ENCODE assay signal across 16 mouse cellular contexts in genomic region chr9:30723364-30724070, GRCm38 (mm10).
"Had no signal": no experiment of that assay in that cellular context is flagged by ENCODE, and none has a peak within 500 bp of the region (broad histone marks: within the 10 kb centered on the region; RNA-seq: fewer than 3 reads in every experiment).

No protein-coding gene starts in this region.

- H3K9me3 ChIP-seq: limb, embryonic 12.5 days; liver, embryonic 13.5 days; midbrain, embryonic 10.5 days; neural tube, embryonic 15.5 days had no signal

- H3K4me2 ChIP-seq: limb, embryonic 12.5 days; liver, embryonic 13.5 days; neural tube, embryonic 15.5 days had no signal

- H3K4me1 ChIP-seq: limb, embryonic 12.5 days; liver, embryonic 13.5 days; midbrain, embryonic 10.5 days had no signal

- H3K27me3 ChIP-seq: limb, embryonic 12.5 days; liver, embryonic 13.5 days; neural tube, embryonic 15.5 days had no signal

- H3K27ac ChIP-seq: layer of hippocampus, adult 2 months; limb, embryonic 12.5 days; liver, embryonic 13.5 days; midbrain, embryonic 10.5 days; neural tube, embryonic 15.5 days; stomach, postnatal 0 days had no signal

- DNase-seq: kidney, postnatal 10 days; kidney, postnatal 4 days; liver; liver, embryonic 13.5 days; liver, postnatal 0 days; lung, postnatal 36 days; midbrain, embryonic 14.5 days; right cerebral cortex, adult 18-20 months; right cerebral cortex, postnatal 25 days; thymus, postnatal 14 days had no signal

- ATAC-seq: liver, postnatal 0 days had no signal

- H3K36me3 ChIP-seq: limb, embryonic 12.5 days; liver, embryonic 13.5 days; midbrain, embryonic 10.5 days; neural tube, embryonic 15.5 days had no signal

- H3K4me3 ChIP-seq: layer of hippocampus, adult 2 months; limb, embryonic 12.5 days; liver, embryonic 13.5 days; midbrain, embryonic 10.5 days; myocyte; neural tube, embryonic 15.5 days had no signal

- H3K9ac ChIP-seq: limb, embryonic 12.5 days; liver, embryonic 13.5 days; liver, postnatal 0 days; neural tube, embryonic 15.5 days had no signal
